Mouse (Mus musculus) stomach, postnatal 0 days (tissue): Measurements from ENCODE around the gene Vmn1r228. TPM values are rescaled to one million over a fixed set of nuclear protein-coding genes. Genes with fewer than 3 reads are reported as not detected.

Experiments
- ATAC-seq: fragments of 200-750 bp; cut with Nextera tagmentation; 2 replicates; pipeline ENCODE4 v1.8.0; 2017; ENCODE audit not compliant: low FRiP score, low TSS enrichment
- DNase-seq: peaks from one replicate; pipeline ENCODE4 v3.0.0-alpha.2; 2016; ENCODE audit warnings: low spot score
- H3K27ac ChIP-seq: fragments of 300-500 bp; sonication (generic); replicated peaks from 2 replicates; pipeline ENCODE4 v1.5.1; 2014; ENCODE audit warnings: mild to moderate bottlenecking, control low read depth
- H3K27me3 ChIP-seq: fragments of 300-500 bp; sonication (generic); 2 replicates; pipeline ENCODE4 v1.6.1; 2014; ENCODE audit warnings: low read length; ENCODE audit not compliant: control insufficient read depth, insufficient read depth
- H3K36me3 ChIP-seq: fragments of 300-500 bp; sonication (generic); 2 replicates; pipeline ENCODE4 v1.6.1; 2014; ENCODE audit warnings: low read length, mixed read lengths; ENCODE audit not compliant: control insufficient read depth, insufficient read depth
- H3K4me1 ChIP-seq: fragments of 300-500 bp; sonication (generic); replicated peaks from 2 replicates; pipeline ENCODE4 v1.6.1; 2014; ENCODE audit warnings: antibody characterized with exemption; ENCODE audit not compliant: control insufficient read depth, insufficient read depth
- H3K4me2 ChIP-seq: fragments of 300-500 bp; sonication (generic); replicated peaks from 2 replicates; pipeline ENCODE4 v1.6.1; 2014; ENCODE audit warnings: low read depth, mild to moderate bottlenecking, control low read depth, moderate library complexity
- H3K4me3 ChIP-seq: fragments of 300-500 bp; sonication (generic); 2 replicates; pipeline ENCODE4 v1.5.1; 2014; ENCODE audit warnings: low read depth, low read length, control low read depth
- H3K9ac ChIP-seq: fragments of 300-500 bp; sonication (generic); 2 replicates; pipeline ENCODE4 v1.6.1; 2014; ENCODE audit warnings: mild to moderate bottlenecking, low read length, control low read depth, mixed read lengths
- H3K9me3 ChIP-seq: fragments of 300-500 bp; sonication (generic); 2 replicates; pipeline ENCODE4 v1.6.1; 2016; ENCODE audit warnings: low read length; ENCODE audit not compliant: control insufficient read depth
- CTCF ChIP-seq: IDR thresholded peaks from 2 replicates; pipeline ENCODE4 v1.5.1; 2016; ENCODE audit warnings: antibody characterized with exemption, low read depth, mild to moderate bottlenecking, moderate library complexity
- EP300 ChIP-seq: optimal IDR thresholded peaks from 2 replicates; pipeline ENCODE3; 2016; ENCODE audit warnings: antibody characterized with exemption
- WGBS: fragments of 180-500 bp; shearing (Covaris S2); extraction: QIAGEN DNeasy Blood & Tissue Kit; methylation state at CpG from one replicate; pipeline ENCODE4 v1.1.7; 2014; 5-methylcytosine and 5-hydroxymethylcytosine counted together
- polyA plus RNA-seq: library from polyadenylated mRNA; unstranded; fragments of >200 nt; fragmentation: Nextera tagmentation; extraction: Ambion mirVana; gene quantifications from 2 replicates; pipeline ENCODE4 v1.2.1, GENCODE M21; 2015

The Vmn1r228 gene
- not detected in 2 replicates for polyA plus RNA-seq

DNA sequence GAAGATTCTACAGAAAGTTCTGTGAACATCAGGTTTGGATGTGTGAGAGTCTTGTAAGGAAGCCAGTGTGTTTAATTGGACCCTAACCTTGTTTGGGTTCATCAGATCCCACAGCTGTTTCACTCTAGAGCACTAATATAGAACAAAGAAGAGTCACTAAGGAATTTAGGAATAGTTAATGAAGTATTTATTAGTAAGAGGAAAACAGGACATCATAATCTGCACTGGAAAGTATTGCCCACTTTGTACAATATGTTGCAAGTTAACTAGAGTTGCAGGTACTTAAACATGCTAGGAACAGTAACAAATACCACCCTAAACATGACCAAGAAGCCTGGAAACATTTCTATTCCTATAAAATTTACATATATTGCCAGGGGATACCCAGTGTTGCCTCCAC, at the start of gene Vmn1r228:
TSS of gene Vmn1r228 (minus strand) at position 101 of the 400 bp plus-strand sequence.
- ATAC-seq (no peak), DNase-seq (no peak)
- Histone ChIP-seq H3K27ac (no peak within 1 kb of the TSS), H3K4me1 (no peaks in the 10 kb centered on the region), H3K4me2 (no peak within 1 kb of the TSS), H3K9me3 (no peaks in the 10 kb centered on the region), H3K4me3 (no peak within 1 kb of the TSS), H3K9ac (no peak within 1 kb of the TSS), H3K36me3 (no peaks in the 10 kb centered on the region), H3K27me3 (no peaks in the 10 kb centered on the region)
- TF ChIP-seq EP300 (no peak), CTCF (no peak)

DNA sequence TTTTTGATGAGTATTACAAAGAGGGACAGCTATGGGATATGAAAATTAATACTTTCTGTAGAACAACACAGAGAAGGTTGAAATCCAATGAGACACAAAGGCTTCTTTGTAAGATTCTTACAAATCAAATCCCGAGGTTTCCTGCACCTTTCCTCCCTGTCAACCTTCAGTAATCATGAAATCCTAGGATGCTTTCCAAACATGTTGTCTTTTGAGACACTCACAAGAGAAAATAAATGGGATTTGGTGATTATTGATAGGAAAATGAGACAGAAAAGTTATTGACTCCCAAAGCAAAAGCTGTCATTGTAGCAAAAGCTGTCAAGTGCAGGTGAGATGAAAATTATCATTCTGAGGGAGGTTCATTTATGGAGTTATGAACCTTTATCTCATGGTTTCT, 25.3 kb upstream of the Vmn1r228 start, which contains the start of gene Vmn1r229:
TSS of gene Vmn1r229 (plus strand) at position 301 of the 400 bp plus-strand sequence.
- Histone ChIP-seq H3K4me3 (no peak within 1 kb of the TSS), H3K4me1 (no peaks in the 10 kb centered on the region), H3K9ac (no peak within 1 kb of the TSS), H3K36me3 (no peaks in the 10 kb centered on the region), H3K27me3 (no peaks in the 10 kb centered on the region), H3K9me3 (no peaks in the 10 kb centered on the region), H3K27ac (no peak within 1 kb of the TSS), H3K4me2 (no peak within 1 kb of the TSS)
- no peak for TF ChIP-seq CTCF
- no peak for TF ChIP-seq EP300
- DNase-seq (no peak), ATAC-seq (no peak)
- WGBS = 55% methylated on average over 1 of the region's 1 CpGs

DNA sequence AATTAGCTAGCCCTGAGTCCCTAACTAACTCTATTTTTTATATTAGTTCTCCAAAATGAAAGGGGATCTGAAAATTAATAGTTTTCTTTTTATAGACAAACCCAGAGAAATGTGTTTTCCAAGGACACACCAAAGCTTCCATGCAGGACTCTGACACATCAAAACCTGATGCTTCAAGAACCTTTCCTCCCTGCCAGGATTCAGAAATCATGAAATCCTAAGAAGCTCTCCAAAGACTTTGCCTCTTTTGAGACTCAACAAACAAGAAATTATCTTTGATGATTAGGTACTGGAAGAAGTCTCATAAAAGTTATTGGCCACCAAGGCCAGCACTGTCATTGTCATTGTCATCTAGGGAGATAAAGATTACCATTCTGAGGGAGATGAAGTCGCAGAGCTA, 56.4 kb downstream of the Vmn1r228 start, which contains the start of gene Vmn1r227:
TSS of gene Vmn1r227 (plus strand) at position 301 of the 400 bp plus-strand sequence.
- ATAC-seq = no peak
- no peak within 1 kb of the TSS for H3K9ac ChIP-seq

More for the DNA sequence above, 56.4 kb downstream of the Vmn1r228 start, which contains the start of gene Vmn1r227:
- no peak for TF ChIP-seq CTCF
- no peak for TF ChIP-seq EP300
- Histone ChIP-seq H3K4me3 (no peak within 1 kb of the TSS), H3K27ac (no peak within 1 kb of the TSS), H3K9me3 (no peaks in the 10 kb centered on the region), H3K36me3 (no peaks in the 10 kb centered on the region), H3K27me3 (no peaks in the 10 kb centered on the region), H3K4me1 (no peaks in the 10 kb centered on the region), H3K4me2 (no peak within 1 kb of the TSS)
- 35% methylated on average over 1 of the region's 1 CpGs for WGBS
- DNase-seq = no peak

Other genes with a start within 250 kb of the Vmn1r228 start
- not detected in 2 replicates for gene Vmn2r109, start 221.4 kb downstream of the Vmn1r228 start, polyA plus RNA-seq
- gene Vmn2r110, start 189.7 kb downstream of the Vmn1r228 start, polyA plus RNA-seq = 0.01 TPM in 1 of 2 replicates, not detected in the other
- not detected in 2 replicates for gene Fpr-rs3, start 161.3 kb downstream of the Vmn1r228 start, polyA plus RNA-seq
- gene Vmn1r226, start 103.3 kb downstream of the Vmn1r228 start, polyA plus RNA-seq = not detected in 2 replicates
- not detected in 2 replicates for gene Vmn1r227, start 56.3 kb downstream of the Vmn1r228 start, polyA plus RNA-seq
- gene Vmn1r229, start 25.4 kb upstream of the Vmn1r228 start, polyA plus RNA-seq = 0.07 TPM in 1 of 2 replicates, not detected in the other
- gene Vmn1r230, start 54.3 kb upstream of the Vmn1r228 start, polyA plus RNA-seq = not detected in 2 replicates
- not detected in 2 replicates for gene Vmn1r231, start 118.9 kb upstream of the Vmn1r228 start, polyA plus RNA-seq
- not detected in 2 replicates for gene Vmn1r232, start 133.6 kb upstream of the Vmn1r228 start, polyA plus RNA-seq
- 217 and 233 TPM in 2 replicates for gene Ppp2r1a, start 159.2 kb upstream of the Vmn1r228 start, polyA plus RNA-seq
- 0.05 TPM in 1 of 2 replicates, not detected in the other for gene Vmn1r233, start 210.3 kb upstream of the Vmn1r228 start, polyA plus RNA-seq
- gene Zfp160, start 222.7 kb upstream of the Vmn1r228 start, polyA plus RNA-seq = 6.4 and 6.5 TPM in 2 replicates